Mouse (Mus musculus): Measurements from ENCODE around the gene Pgpep1l. TPM values are rescaled to one million over a fixed set of nuclear protein-coding genes. Genes with fewer than 3 reads are reported as not detected.

Gene Pgpep1l
- polyA plus RNA-seq, 1 experiment, result not detected

GRCm38 (mm10) chr7:68274218-68274617 is 10.2 kb upstream of the Pgpep1l start:
- TF ChIP-seq POLR2A (IDR thresholded peaks at IDR 0.05; ENCODE audit: borderline replicate concordance, control insufficient read depth, low read depth, low read length) (no peak), CTCF (IDR thresholded peaks at IDR 0.05; ENCODE audit: control insufficient read depth, insufficient read depth, low read length) (no peak)
- WGBS, result 86% methylated on average over 2 of the region's 2 CpGs
- Histone ChIP-seq H3K4me3 (replicated peaks; ENCODE audit: control insufficient read depth, low read depth, low read length) (no peak overlapping the region), H3K4me1 (ENCODE audit: control insufficient read depth, insufficient read depth, low read length) (no peaks in the 10 kb centered on the region; the same call in 1 of the 2 replicates), H3K27ac (ENCODE audit: control insufficient read depth, insufficient read depth, low read depth, low read length, poor library complexity) (no peak overlapping the region)

GRCm38 (mm10) chr7:68273515-68273914 is 9.5 kb upstream of the Pgpep1l start, which contains the start of gene Fam169b:
Fam169b (plus strand) TSS chr7:68273839.
- H3K4me3 ChIP-seq (replicated peaks; ENCODE audit: control insufficient read depth, low read depth, low read length), result no peak within 1 kb of the TSS
- no peak within 1 kb of the TSS for H3K27ac ChIP-seq (ENCODE audit: control insufficient read depth, insufficient read depth, low read depth, low read length, poor library complexity)
- TF ChIP-seq POLR2A (IDR thresholded peaks at IDR 0.05; ENCODE audit: borderline replicate concordance, control insufficient read depth, low read depth, low read length), result no peak
- TF ChIP-seq CTCF (IDR thresholded peaks at IDR 0.05; ENCODE audit: control insufficient read depth, insufficient read depth, low read length), result no peak
- H3K4me1 ChIP-seq (ENCODE audit: control insufficient read depth, insufficient read depth, low read length), result no peaks in the 10 kb centered on the region; the same call in 1 of the 2 replicates

GRCm38 (mm10) chr7:68272607-68273006 is 8.6 kb upstream of the Pgpep1l start:
- Histone ChIP-seq H3K27ac (ENCODE audit: control insufficient read depth, insufficient read depth, low read depth, low read length, poor library complexity) (no peak overlapping the region), H3K4me1 (ENCODE audit: control insufficient read depth, insufficient read depth, low read length) (no peaks in the 10 kb centered on the region; the same call in 1 of the 2 replicates), H3K4me3 (replicated peaks; ENCODE audit: control insufficient read depth, low read depth, low read length) (no peak overlapping the region)
- WGBS, result 80% methylated on average over 10 of the region's 10 CpGs
- TF ChIP-seq CTCF (IDR thresholded peaks at IDR 0.05; ENCODE audit: control insufficient read depth, insufficient read depth, low read length), result no peak

GRCm38 (mm10) chr7:68271816-68272215 is 7.8 kb upstream of the Pgpep1l start:
- WGBS, result 85% methylated on average over 6 of the region's 6 CpGs
- no peak overlapping the region for H3K27ac ChIP-seq (ENCODE audit: control insufficient read depth, insufficient read depth, low read depth, low read length, poor library complexity)
- TF ChIP-seq POLR2A (IDR thresholded peaks at IDR 0.05; ENCODE audit: borderline replicate concordance, control insufficient read depth, low read depth, low read length) (no peak), CTCF (IDR thresholded peaks at IDR 0.05; ENCODE audit: control insufficient read depth, insufficient read depth, low read length) (no peak)

GRCm38 (mm10) chr7:68270551-68270950 is 6.5 kb upstream of the Pgpep1l start:
- 71% methylated on average over 4 of the region's 4 CpGs for WGBS

More at GRCm38 (mm10) chr7:68271816-68272215, 7.8 kb upstream of the Pgpep1l start:
- H3K4me3 ChIP-seq (replicated peaks; ENCODE audit: control insufficient read depth, low read depth, low read length), result no peak overlapping the region
- no peaks in the 10 kb centered on the region; the same call in 1 of the 2 replicates for H3K4me1 ChIP-seq (ENCODE audit: control insufficient read depth, insufficient read depth, low read length)

GRCm38 (mm10) chr7:68266691-68267090 is 2.7 kb upstream of the Pgpep1l start:
- no peak overlapping the region for H3K27ac ChIP-seq (ENCODE audit: control insufficient read depth, insufficient read depth, low read depth, low read length, poor library complexity)
- TF ChIP-seq CTCF (IDR thresholded peaks at IDR 0.05; ENCODE audit: control insufficient read depth, insufficient read depth, low read length), result no peak
- TF ChIP-seq POLR2A (IDR thresholded peaks at IDR 0.05; ENCODE audit: borderline replicate concordance, control insufficient read depth, low read depth, low read length), result no peak
- 33% methylated on average over 6 of the region's 6 CpGs for WGBS
- H3K4me1 ChIP-seq (ENCODE audit: control insufficient read depth, insufficient read depth, low read length), result peaks cover 2% of the 10 kb centered on the region; the same call in 1 of the 2 replicates
- no peak overlapping the region for H3K4me3 ChIP-seq (replicated peaks; ENCODE audit: control insufficient read depth, low read depth, low read length)

More at GRCm38 (mm10) chr7:68270551-68270950, 6.5 kb upstream of the Pgpep1l start:
- H3K27ac ChIP-seq (ENCODE audit: control insufficient read depth, insufficient read depth, low read depth, low read length, poor library complexity), result no peak overlapping the region
- TF ChIP-seq CTCF (IDR thresholded peaks at IDR 0.05; ENCODE audit: control insufficient read depth, insufficient read depth, low read length) (no peak), POLR2A (IDR thresholded peaks at IDR 0.05; ENCODE audit: borderline replicate concordance, control insufficient read depth, low read depth, low read length) (no peak)
- H3K4me1 ChIP-seq (ENCODE audit: control insufficient read depth, insufficient read depth, low read length), result no peaks in the 10 kb centered on the region
- no peak overlapping the region for H3K4me3 ChIP-seq (replicated peaks; ENCODE audit: control insufficient read depth, low read depth, low read length)

GRCm38 (mm10) chr7:68265391-68265790 is 1.4 kb upstream of the Pgpep1l start:
- Histone ChIP-seq H3K4me1 (ENCODE audit: control insufficient read depth, insufficient read depth, low read length) (peaks cover 2% of the 10 kb centered on the region; the same call in 1 of the 2 replicates), H3K4me3 (replicated peaks; ENCODE audit: control insufficient read depth, low read depth, low read length) (no peak overlapping the region), H3K27ac (ENCODE audit: control insufficient read depth, insufficient read depth, low read depth, low read length, poor library complexity) (no peak overlapping the region)
- 62% methylated on average over 7 of the region's 7 CpGs for WGBS
- no peak for TF ChIP-seq POLR2A (IDR thresholded peaks at IDR 0.05; ENCODE audit: borderline replicate concordance, control insufficient read depth, low read depth, low read length)
- no peak for TF ChIP-seq CTCF (IDR thresholded peaks at IDR 0.05; ENCODE audit: control insufficient read depth, insufficient read depth, low read length)

- no peak overlapping the region for H3K27ac ChIP-seq (ENCODE audit: control insufficient read depth, insufficient read depth, low read depth, low read length, poor library complexity)
- H3K4me3 ChIP-seq (replicated peaks; ENCODE audit: control insufficient read depth, low read depth, low read length), result no peak overlapping the region
- WGBS, result 22% methylated on average over 14 of the region's 14 CpGs
These were observed 498 bp upstream of the Pgpep1l start for GRCm38 (mm10) chr7:68264531-68264930.

More at GRCm38 (mm10) chr7:68264531-68264930, 498 bp upstream of the Pgpep1l start:
- peaks cover 2% of the 10 kb centered on the region; the same call in 1 of the 2 replicates for H3K4me1 ChIP-seq (ENCODE audit: control insufficient read depth, insufficient read depth, low read length)
- no peak for TF ChIP-seq CTCF (IDR thresholded peaks at IDR 0.05; ENCODE audit: control insufficient read depth, insufficient read depth, low read length)
- no peak for TF ChIP-seq POLR2A (IDR thresholded peaks at IDR 0.05; ENCODE audit: borderline replicate concordance, control insufficient read depth, low read depth, low read length)

Measured in bone marrow, adult 2 months (tissue).